Mouse (Mus musculus) testis, adult 2 months (tissue): ENCODE results near the gene Ino80. TPM values are rescaled to one million over a fixed set of nuclear protein-coding genes. Genes with fewer than 3 reads are reported as not detected.

ENCODE experiments used
- H3K27ac ChIP-seq: fragments of 200-500 bp; 2 replicates; pipeline ENCODE4 v1.5.1; 2012; ENCODE audit warnings: low read depth, low read length; ENCODE audit not compliant: control insufficient read depth, insufficient read depth
- H3K27me3 ChIP-seq: fragments of 200-500 bp; 2 replicates; pipeline ENCODE4 v1.6.1; 2012; ENCODE audit warnings: mild to moderate bottlenecking, low read length, moderate library complexity; ENCODE audit not compliant: control insufficient read depth, insufficient read depth
- H3K36me3 ChIP-seq: fragments of 200-500 bp; 2 replicates; pipeline ENCODE4 v1.6.1; 2012; ENCODE audit warnings: mild to moderate bottlenecking, low read length; ENCODE audit not compliant: control insufficient read depth, insufficient read depth
- H3K4me1 ChIP-seq: fragments of 200-500 bp; 2 replicates; pipeline ENCODE4 v1.6.1; 2012; ENCODE audit warnings: low read length; ENCODE audit not compliant: control insufficient read depth, insufficient read depth
- H3K4me3 ChIP-seq: fragments of 200-500 bp; 2 replicates; pipeline ENCODE4 v1.5.1; 2012; ENCODE audit warnings: low read depth, mild to moderate bottlenecking, low read length, moderate library complexity, mixed read lengths; ENCODE audit not compliant: control insufficient read depth
- CTCF ChIP-seq: fragments of 200-500 bp; IDR thresholded peaks from 2 replicates; pipeline ENCODE4 v1.5.1; 2012; ENCODE audit warnings: low read depth, mild to moderate bottlenecking, inconsistent platforms, low read length, moderate library complexity; ENCODE audit not compliant: control insufficient read depth, insufficient read depth, insufficient replicate concordance
- POLR2A ChIP-seq: fragments of 200-500 bp; IDR thresholded peaks from 2 replicates; pipeline ENCODE4 v1.6.1; 2012; ENCODE audit warnings: low read depth, mild to moderate bottlenecking, inconsistent platforms, low read length, moderate library complexity; ENCODE audit not compliant: control insufficient read depth
- polyA plus RNA-seq: library from polyadenylated mRNA; depleted of rRNA; stranded (reverse); fragments of >200 nt; gene quantifications from 2 replicates; pipeline ENCODE4 v1.2.3, GENCODE M21; 2012

Gene Ino80
- polyA plus RNA-seq, 1 experiment = 6.7 TPM

DNA sequence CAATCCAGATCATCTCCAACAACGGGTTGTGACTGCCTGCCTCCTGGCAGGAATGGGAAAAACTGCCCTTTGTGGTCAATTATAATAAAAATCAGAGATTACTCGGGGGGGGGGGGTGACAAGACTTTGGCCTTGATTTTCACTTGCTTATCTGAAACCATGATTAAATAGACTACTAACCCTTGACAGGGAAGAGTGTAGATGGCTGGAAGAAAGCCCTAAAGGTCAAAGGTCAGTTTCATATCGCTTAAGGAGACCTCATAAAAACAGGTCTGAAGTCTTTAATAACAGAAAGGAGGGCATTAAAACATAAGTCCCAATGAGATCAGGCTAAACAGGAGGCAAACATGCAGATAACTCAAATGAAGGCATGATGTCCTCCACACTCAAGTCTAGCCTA is 110.1 kb downstream of the Ino80 start:
- Histone ChIP-seq H3K27ac (no peak overlapping the region), H3K4me1 (no peaks in the 10 kb centered on the region), H3K4me3 (no peak overlapping the region), H3K27me3 (no peaks in the 10 kb centered on the region), H3K36me3 (no peaks in the 10 kb centered on the region)
- TF ChIP-seq CTCF (no peak), POLR2A (no peak)

DNA sequence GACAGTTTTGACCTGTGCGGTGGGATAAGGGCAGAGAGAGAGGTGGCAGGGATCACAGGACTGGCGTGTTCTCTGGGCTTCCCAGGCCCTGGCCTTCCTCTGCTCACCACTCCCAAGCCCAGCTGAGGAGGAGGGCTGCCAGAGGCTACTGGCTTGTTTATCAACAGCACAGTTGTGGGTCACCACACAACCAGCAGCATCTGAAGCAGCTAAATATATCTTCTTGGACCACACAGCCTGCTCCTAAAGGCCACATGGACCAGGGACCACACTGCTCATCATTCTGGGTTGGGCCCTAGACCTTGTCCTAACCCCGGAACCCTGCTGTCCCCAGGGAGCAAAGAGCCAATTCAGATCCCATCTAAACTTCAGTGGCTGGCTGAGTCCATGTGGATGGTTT is 112.5 kb downstream of the Ino80 start:
- TF ChIP-seq POLR2A = no peak
- TF ChIP-seq CTCF = no peak
- no peak overlapping the region for H3K4me3 ChIP-seq

DNA sequence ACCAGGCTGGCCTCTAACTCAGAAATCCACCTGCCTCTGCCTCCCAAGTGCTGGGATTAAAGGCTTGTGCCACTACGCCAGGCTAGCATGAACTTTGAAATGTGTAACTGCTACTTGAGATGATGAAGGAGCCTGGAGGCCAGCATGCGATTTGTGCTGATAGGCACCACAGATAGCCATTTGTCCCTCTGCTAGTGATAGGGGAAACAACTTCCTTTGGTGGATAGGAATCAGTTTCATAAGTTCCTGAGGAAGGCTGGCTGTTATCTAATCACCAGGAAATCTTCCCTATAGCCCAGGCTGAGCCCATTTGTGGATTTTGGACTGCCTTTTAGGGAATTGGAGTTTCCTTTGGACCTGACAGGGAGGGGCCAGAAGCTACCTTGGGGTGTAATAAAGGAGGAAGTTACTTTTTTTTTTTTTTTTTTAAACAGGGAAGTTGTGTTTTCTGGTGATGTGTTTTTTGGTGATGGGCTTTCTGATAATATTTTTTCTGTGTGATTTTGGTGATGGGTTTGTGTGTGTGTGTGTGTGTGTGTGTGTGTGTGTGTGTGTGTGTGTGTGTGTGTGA is 117.7 kb downstream of the Ino80 start:
- Histone ChIP-seq H3K4me3 (no peak overlapping the region), H3K4me1 (peaks cover 4% of the 10 kb centered on the region; the same call in 1 of the 2 replicates), H3K27ac (no peak overlapping the region), H3K27me3 (no peaks in the 10 kb centered on the region), H3K36me3 (no peaks in the 10 kb centered on the region)
- TF ChIP-seq POLR2A (no peak), CTCF (no peak)

More for the DNA sequence above, 112.5 kb downstream of the Ino80 start:
- Histone ChIP-seq H3K4me1 (peaks cover 4% of the 10 kb centered on the region; the same call in 1 of the 2 replicates), H3K27ac (no peak overlapping the region), H3K36me3 (no peaks in the 10 kb centered on the region), H3K27me3 (no peaks in the 10 kb centered on the region)

DNA sequence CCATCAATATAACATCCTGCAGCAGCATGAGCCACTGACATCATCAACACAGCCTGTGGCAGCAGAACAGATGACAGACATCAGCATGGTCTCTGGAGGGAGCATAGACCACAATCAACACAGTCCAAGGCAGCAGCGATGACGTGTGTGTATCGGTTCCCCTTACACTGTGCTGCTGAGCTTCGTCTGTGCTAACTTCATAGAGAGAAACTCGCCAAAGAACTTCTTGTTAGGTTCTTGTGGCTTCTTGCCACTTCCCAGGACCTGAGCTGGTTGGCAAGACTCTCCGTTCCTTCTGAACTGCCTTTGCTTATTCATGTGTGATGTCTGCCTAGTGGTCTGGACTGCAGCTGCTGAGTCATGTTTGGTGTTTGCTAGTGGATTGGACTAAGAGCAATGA is 119.2 kb downstream of the Ino80 start:
- no peaks in the 10 kb centered on the region for H3K27me3 ChIP-seq
- no peaks in the 10 kb centered on the region for H3K36me3 ChIP-seq
- H3K4me3 ChIP-seq = no peak overlapping the region
- no peak overlapping the region for H3K27ac ChIP-seq
- no peak for TF ChIP-seq CTCF
- no peak for TF ChIP-seq POLR2A
- H3K4me1 ChIP-seq = peaks cover 7% of the 10 kb centered on the region

DNA sequence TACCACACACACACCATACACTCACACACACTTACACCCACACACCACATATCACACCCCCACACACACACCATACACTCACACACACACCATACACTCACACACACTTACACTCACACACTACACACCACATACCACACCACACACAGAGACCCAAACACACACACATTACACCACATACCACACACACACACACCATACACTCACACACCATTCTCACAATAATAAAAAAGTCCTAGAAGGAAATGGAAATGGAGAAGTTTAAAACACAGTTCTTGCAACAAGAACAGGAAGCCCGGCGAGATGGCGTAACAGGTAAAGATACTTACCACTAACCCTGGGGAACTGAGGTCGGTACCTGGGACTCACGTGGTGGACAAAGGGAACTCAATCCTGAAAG is 120.7 kb downstream of the Ino80 start:
- peaks cover 12% of the 10 kb centered on the region for H3K4me1 ChIP-seq

DNA sequence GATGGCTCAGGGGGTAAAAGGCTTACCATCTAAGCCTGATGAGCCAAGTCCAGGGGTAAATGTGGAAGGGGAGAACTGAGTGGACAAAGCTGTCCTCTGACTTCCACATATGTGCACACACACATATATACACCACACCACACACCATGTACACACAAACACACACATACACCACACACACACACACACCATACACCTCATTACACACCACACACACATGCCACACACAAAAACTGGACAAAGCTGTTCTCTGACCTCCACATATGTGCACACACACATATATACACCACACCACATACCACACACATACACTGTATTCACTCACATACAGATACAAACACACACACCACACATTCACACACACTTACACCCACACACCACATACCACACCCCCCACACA is 121.2 kb downstream of the Ino80 start:
- H3K4me1 ChIP-seq = peaks cover 12% of the 10 kb centered on the region
- no peaks in the 10 kb centered on the region for H3K36me3 ChIP-seq
- no peak overlapping the region for H3K27ac ChIP-seq
- TF ChIP-seq POLR2A = no peak
- TF ChIP-seq CTCF = no peak
- H3K4me3 ChIP-seq = no peak overlapping the region
- no peaks in the 10 kb centered on the region; the same call in 1 of the 2 replicates for H3K27me3 ChIP-seq

More for the DNA sequence above, 120.7 kb downstream of the Ino80 start:
- Histone ChIP-seq H3K27me3 (no peaks in the 10 kb centered on the region), H3K36me3 (no peaks in the 10 kb centered on the region), H3K4me3 (no peak overlapping the region), H3K27ac (no peak overlapping the region)
- TF ChIP-seq CTCF (no peak), POLR2A (no peak)

DNA sequence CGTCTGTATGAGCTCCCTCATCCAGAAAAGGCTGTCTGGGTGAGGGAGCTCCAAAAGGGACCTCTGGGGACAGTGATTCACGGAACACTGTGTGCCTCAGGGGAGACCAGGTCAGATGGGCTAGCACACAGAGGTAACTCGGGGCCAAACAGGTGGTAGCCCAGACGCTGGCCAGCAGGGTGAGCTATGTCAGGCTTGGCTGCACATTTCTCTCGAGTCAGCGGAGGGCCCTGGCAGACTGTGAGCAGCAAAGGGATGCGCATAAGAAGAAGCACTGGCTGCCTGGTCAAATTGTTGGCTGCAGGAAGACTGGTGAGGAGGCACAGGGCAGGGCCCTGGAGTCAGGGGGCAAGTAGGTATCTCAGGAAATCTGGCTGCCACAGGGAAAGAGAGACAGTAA is 121.8 kb downstream of the Ino80 start:
- Histone ChIP-seq H3K4me1 (peaks cover 18% of the 10 kb centered on the region), H3K27me3 (no peaks in the 10 kb centered on the region; the same call in 1 of the 2 replicates), H3K4me3 (no peak overlapping the region), H3K36me3 (no peaks in the 10 kb centered on the region), H3K27ac (no peak overlapping the region)
- TF ChIP-seq CTCF (no peak), POLR2A (no peak)

DNA sequence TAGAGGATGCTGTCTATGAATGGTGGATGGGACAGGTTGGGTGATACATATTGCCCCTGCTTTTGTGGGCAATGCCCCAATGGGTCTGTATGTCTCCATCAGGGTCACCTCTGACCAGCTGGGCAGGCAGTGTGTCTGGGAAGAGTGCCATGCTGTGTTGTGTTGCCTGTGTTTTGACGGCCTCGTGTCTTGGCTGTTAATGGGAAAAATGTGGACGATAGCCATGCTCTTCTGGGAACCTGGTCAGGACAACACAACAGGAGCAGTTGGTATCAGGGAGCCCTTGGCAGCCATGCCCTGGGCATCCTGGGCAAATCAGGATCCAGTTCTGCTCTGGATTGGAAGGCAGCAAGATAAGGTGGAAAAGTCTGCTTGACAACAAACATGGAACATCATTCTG is 122.4 kb downstream of the Ino80 start:
- Histone ChIP-seq H3K4me3 (no peak overlapping the region), H3K27me3 (no peaks in the 10 kb centered on the region; the same call in 1 of the 2 replicates), H3K36me3 (no peaks in the 10 kb centered on the region), H3K27ac (no peak overlapping the region), H3K4me1 (peaks cover 22% of the 10 kb centered on the region)
- TF ChIP-seq POLR2A = no peak
- no peak for TF ChIP-seq CTCF
